Mouse (Mus musculus): ENCODE data around the gene Lin37. TPM values are rescaled to one million over a fixed set of nuclear protein-coding genes. Genes with fewer than 3 reads are reported as not detected.

Lin37 gene
- polyA plus RNA-seq, 1 experiment from 2014 or later, result 38.8 TPM

GRCm38 (mm10) chr7:30540572-30540971 is 19.1 kb downstream of the Lin37 start:
- Histone ChIP-seq H3K9me3 (no peaks in the 10 kb centered on the region), H3K4me2 (no peak overlapping the region), H3K4me3 (no peak overlapping the region), H3K36me3 (peaks cover 32% of the 10 kb centered on the region), H3K9ac (no peak overlapping the region), H3K27me3 (no peaks in the 10 kb centered on the region), H3K4me1 (peaks cover 4% of the 10 kb centered on the region), H3K27ac (no peak overlapping the region)
- WGBS, result 89% methylated on average over 7 of the region's 7 CpGs
- ATAC-seq (ENCODE audit: borderline replicate concordance, extremely low read depth, low FRiP score, low TSS enrichment), result no peak

- H3K4me3 ChIP-seq, result peak within 1 kb of the TSS; percentile 64
- H3K27ac ChIP-seq, result peak within 1 kb of the TSS; percentile 59
- under 1% methylated on average over 55 of the region's 84 CpGs for WGBS
- H3K4me2 ChIP-seq, result peak within 1 kb of the TSS; percentile 94
- H3K9ac ChIP-seq, result peak within 1 kb of the TSS; percentile 70
- peak; percentile 94 for ATAC-seq (ENCODE audit: borderline replicate concordance, extremely low read depth, low FRiP score, low TSS enrichment)
- H3K27me3 ChIP-seq, result no peaks in the 10 kb centered on the region
- peaks cover 31% of the 10 kb centered on the region for H3K4me1 ChIP-seq
- H3K9me3 ChIP-seq, result no peaks in the 10 kb centered on the region
- H3K36me3 ChIP-seq, result peaks cover 29% of the 10 kb centered on the region
Measured at GRCm38 (mm10) chr7:30534633-30535577, 24.7 kb downstream of the Lin37 start, which contains the start of gene Arhgap33. TSS of gene Arhgap33 (minus strand) at chr7:30535060.

- Histone ChIP-seq H3K27me3 (no peaks in the 10 kb centered on the region), H3K9ac (peak overlapping the region; percentile 70), H3K9me3 (no peaks in the 10 kb centered on the region), H3K4me3 (peak overlapping the region; percentile 64), H3K4me2 (peak overlapping the region; percentile 94), H3K4me1 (peaks cover 31% of the 10 kb centered on the region), H3K27ac (peak overlapping the region; percentile 59), H3K36me3 (peaks cover 33% of the 10 kb centered on the region)
- 9% methylated on average over 23 of the region's 26 CpGs for WGBS
- peak; percentile 40; the same call in 1 of the 2 replicates for ATAC-seq (ENCODE audit: borderline replicate concordance, extremely low read depth, low FRiP score, low TSS enrichment)
Measured at GRCm38 (mm10) chr7:30533941-30534632, 25.6 kb downstream of the Lin37 start.

GRCm38 (mm10) chr7:30532931-30533330 is 26.7 kb downstream of the Lin37 start:
- ATAC-seq (ENCODE audit: borderline replicate concordance, extremely low read depth, low FRiP score, low TSS enrichment), result no peak
- no peaks in the 10 kb centered on the region for H3K27me3 ChIP-seq
- H3K9me3 ChIP-seq, result no peaks in the 10 kb centered on the region
- WGBS, result 24% methylated on average over 8 of the region's 8 CpGs
- H3K4me1 ChIP-seq, result peaks cover 31% of the 10 kb centered on the region
- H3K4me3 ChIP-seq, result no peak overlapping the region
- peaks cover 39% of the 10 kb centered on the region for H3K36me3 ChIP-seq
- H3K9ac ChIP-seq, result peak overlapping the region; percentile 29
- no peak overlapping the region for H3K27ac ChIP-seq
- peak overlapping the region; percentile 94 for H3K4me2 ChIP-seq

DNA sequence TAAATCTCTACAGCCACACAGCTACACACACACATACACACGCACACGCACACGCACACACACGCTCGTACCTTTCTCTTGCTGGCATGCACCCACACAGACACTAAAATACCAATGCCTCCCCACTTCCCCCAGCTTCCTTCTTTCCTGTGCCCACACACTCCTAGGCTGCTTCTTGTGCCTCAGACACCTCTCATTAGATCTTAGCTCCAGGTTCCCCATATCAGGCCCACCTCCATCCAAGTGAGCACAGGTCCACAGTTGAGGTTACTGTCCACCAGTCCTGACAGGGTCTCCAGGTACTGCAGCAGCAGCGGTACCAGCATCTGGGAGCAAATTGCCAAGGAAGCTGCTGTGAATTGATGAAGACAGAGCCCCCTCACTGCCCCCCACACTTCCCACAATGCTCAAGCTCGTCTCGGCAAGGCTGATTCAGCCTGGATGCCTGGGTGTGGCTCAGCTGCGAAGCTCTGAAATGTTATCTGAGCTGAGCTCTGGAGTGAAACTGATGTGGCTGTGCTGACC is 28.3 kb downstream of the Lin37 start:
- peaks cover 50% of the 10 kb centered on the region for H3K36me3 ChIP-seq

DNA sequence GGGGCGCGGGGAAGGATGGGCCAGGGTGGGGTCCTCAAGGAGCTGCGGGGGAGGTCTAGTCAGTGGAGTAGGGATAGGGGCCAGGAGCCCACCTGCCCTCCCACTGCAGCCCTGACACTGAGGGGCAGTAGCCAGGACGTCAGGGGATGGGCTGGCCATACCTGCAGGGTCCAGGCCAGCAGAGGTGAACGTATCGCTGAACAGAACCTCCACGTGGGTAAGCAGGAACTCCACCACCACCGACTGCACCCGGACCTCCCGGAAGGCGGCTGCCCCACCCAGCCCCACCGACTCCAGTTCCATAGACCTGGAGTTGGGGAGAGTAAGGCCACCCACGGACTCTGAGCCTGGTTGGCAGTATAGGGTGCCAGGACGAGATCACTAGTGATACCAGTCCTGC is 32.7 kb downstream of the Lin37 start:
- H3K36me3 ChIP-seq, result peaks cover 58% of the 10 kb centered on the region
- WGBS, result 82% methylated on average over 14 of the region's 14 CpGs
- no peak overlapping the region for H3K9ac ChIP-seq

More for the DNA sequence above, 28.3 kb downstream of the Lin37 start:
- no peak overlapping the region for H3K4me3 ChIP-seq
- no peak overlapping the region for H3K9ac ChIP-seq
- no peaks in the 10 kb centered on the region for H3K9me3 ChIP-seq
- H3K27me3 ChIP-seq, result no peaks in the 10 kb centered on the region
- H3K27ac ChIP-seq, result no peak overlapping the region
- ATAC-seq (ENCODE audit: borderline replicate concordance, extremely low read depth, low FRiP score, low TSS enrichment), result no peak
- no peak overlapping the region for H3K4me2 ChIP-seq
- peaks cover 36% of the 10 kb centered on the region for H3K4me1 ChIP-seq
- WGBS, result 83% methylated on average over 9 of the region's 9 CpGs

DNA sequence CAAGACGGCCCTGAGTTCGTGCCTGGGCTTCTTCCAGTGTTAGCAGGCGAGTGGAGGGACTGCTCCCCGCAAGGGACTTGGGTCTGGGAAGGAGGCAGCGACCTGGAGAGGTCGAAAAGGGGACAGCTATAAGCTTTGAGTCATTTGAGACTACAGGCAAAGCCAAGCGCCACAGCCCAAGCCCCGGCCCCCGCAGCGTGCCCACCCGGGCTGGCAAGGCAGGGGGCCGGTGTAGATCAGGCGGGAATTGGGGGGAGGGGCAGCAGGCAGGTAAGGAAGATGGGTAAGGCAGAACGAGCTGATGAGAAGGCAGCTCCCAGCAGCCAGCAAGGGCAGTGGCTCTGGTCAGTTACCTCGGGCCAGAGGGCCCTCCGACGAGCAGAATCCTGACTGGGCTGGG is 33.2 kb downstream of the Lin37 start:
- Histone ChIP-seq H3K4me1 (peaks cover 12% of the 10 kb centered on the region), H3K4me2 (peak overlapping the region; percentile 26), H3K27ac (peak overlapping the region; percentile 35), H3K4me3 (no peak overlapping the region), H3K9me3 (no peaks in the 10 kb centered on the region), H3K36me3 (peaks cover 53% of the 10 kb centered on the region), H3K9ac (no peak overlapping the region), H3K27me3 (no peaks in the 10 kb centered on the region)
- no peak for ATAC-seq (ENCODE audit: borderline replicate concordance, extremely low read depth, low FRiP score, low TSS enrichment)
- 31% methylated on average over 17 of the region's 17 CpGs for WGBS

More for the DNA sequence above, 32.7 kb downstream of the Lin37 start:
- H3K4me1 ChIP-seq, result peaks cover 12% of the 10 kb centered on the region
- no peak overlapping the region for H3K27ac ChIP-seq
- H3K4me2 ChIP-seq, result 0 out of 2 replicates have a peak overlapping the region, but pooled peaks have one; percentile 26
- 0 out of 2 replicates have a peak, but pooled peaks have one; percentile 2 for ATAC-seq (ENCODE audit: borderline replicate concordance, extremely low read depth, low FRiP score, low TSS enrichment)
- H3K27me3 ChIP-seq, result no peaks in the 10 kb centered on the region
- H3K4me3 ChIP-seq, result no peak overlapping the region
- H3K9me3 ChIP-seq, result no peaks in the 10 kb centered on the region

- Histone ChIP-seq H3K4me3 (no peak overlapping the region), H3K36me3 (peaks cover 50% of the 10 kb centered on the region), H3K4me1 (peaks cover 12% of the 10 kb centered on the region), H3K9ac (no peak overlapping the region), H3K4me2 (peak overlapping the region; percentile 26), H3K9me3 (no peaks in the 10 kb centered on the region), H3K27me3 (no peaks in the 10 kb centered on the region), H3K27ac (peak overlapping the region; percentile 35)
- 19% methylated on average over 10 of the region's 10 CpGs for WGBS
- 0 out of 2 replicates have a peak, but pooled peaks have one; percentile 23 for ATAC-seq (ENCODE audit: borderline replicate concordance, extremely low read depth, low FRiP score, low TSS enrichment)
Measured at GRCm38 (mm10) chr7:30525954-30526353, 33.7 kb downstream of the Lin37 start.

GRCm38 (mm10) chr7:30524487-30524886 is 35.2 kb downstream of the Lin37 start:
- Histone ChIP-seq H3K4me2 (no peak overlapping the region), H3K9ac (no peak overlapping the region), H3K36me3 (peaks cover 39% of the 10 kb centered on the region), H3K27ac (no peak overlapping the region), H3K4me1 (peaks cover 12% of the 10 kb centered on the region), H3K27me3 (no peaks in the 10 kb centered on the region), H3K9me3 (no peaks in the 10 kb centered on the region), H3K4me3 (no peak overlapping the region)
- WGBS, result 83% methylated on average over 6 of the region's 6 CpGs
- ATAC-seq (ENCODE audit: borderline replicate concordance, extremely low read depth, low FRiP score, low TSS enrichment), result no peak

DNA sequence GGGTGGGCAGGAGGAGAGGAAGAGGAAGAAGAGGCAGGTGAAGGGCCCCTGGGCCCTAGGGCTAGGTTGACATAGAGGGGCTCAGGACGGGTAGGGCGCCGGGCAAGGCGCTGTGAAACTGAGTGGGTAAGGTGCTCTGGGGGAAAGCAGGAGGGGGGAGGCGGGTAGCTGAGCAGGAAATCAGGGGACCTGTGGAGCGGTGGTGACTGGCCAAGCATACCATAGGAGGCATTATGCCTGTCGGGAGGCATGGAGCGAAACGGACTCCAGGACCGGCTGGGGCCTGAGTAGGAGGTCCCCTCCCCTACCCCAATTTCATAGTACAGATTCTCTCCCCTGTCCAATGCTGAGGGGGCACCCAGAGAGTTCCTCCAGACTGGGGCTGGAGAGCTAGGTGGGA is 36.8 kb downstream of the Lin37 start:
- H3K9ac ChIP-seq, result no peak overlapping the region
- no peak for ATAC-seq (ENCODE audit: borderline replicate concordance, extremely low read depth, low FRiP score, low TSS enrichment)
- H3K36me3 ChIP-seq, result peaks cover 24% of the 10 kb centered on the region
- H3K27me3 ChIP-seq, result no peaks in the 10 kb centered on the region
- no peak overlapping the region for H3K27ac ChIP-seq
- H3K4me1 ChIP-seq, result peaks cover 12% of the 10 kb centered on the region
- H3K4me2 ChIP-seq, result no peak overlapping the region
- 76% methylated on average over 10 of the region's 10 CpGs for WGBS
- H3K4me3 ChIP-seq, result no peak overlapping the region
- H3K9me3 ChIP-seq, result no peaks in the 10 kb centered on the region

DNA sequence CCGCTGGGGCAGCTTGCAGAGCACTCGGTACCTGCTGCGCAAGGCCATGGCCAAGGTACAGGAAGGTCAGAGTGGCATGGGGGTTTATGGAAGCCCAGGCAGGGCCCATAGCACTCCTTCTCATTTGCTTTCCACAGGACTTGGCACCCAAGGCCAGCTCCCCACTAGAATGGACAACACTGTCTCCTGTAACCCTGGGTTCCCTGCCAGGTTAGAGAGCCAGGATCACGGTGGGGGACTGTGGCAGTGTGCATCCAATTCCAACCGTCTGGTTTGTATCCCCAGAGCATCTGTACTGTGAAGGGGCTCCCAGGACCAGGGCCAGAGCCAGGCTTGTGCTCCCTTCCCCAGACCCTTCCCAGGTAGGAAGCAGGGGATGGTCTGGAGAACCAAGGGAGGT is 38.8 kb downstream of the Lin37 start:
- no peaks in the 10 kb centered on the region for H3K9me3 ChIP-seq
- WGBS, result 74% methylated on average over 5 of the region's 5 CpGs
- H3K27ac ChIP-seq, result no peak overlapping the region

More for the DNA sequence above, 38.8 kb downstream of the Lin37 start:
- Histone ChIP-seq H3K9ac (no peak overlapping the region), H3K27me3 (no peaks in the 10 kb centered on the region), H3K4me2 (no peak overlapping the region), H3K4me1 (peaks cover 1% of the 10 kb centered on the region), H3K36me3 (peaks cover 14% of the 10 kb centered on the region), H3K4me3 (no peak overlapping the region)
- no peak for ATAC-seq (ENCODE audit: borderline replicate concordance, extremely low read depth, low FRiP score, low TSS enrichment)

All from lung, embryonic 15.5 days (tissue).